Mouse (Mus musculus): ENCODE data around the gene Tmem30b.

DNA sequence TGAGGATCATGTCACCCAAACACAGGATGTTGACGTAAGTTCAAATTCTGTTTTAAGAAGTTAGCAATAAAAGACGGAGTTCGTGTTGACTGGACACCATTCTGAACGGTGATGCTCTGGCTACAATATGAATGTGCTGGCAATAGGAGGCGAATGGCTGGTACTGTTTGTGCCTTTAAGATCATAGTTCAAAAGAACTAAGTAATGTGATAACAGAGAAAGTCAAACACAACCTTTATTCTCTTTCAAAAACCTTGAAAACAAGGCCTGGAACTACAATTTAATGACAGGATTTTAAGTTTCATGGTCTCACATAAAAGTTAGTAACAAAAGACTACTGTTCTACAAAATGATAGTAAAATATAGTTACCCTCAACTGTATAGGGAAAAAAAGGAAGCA lies 3.0 kb downstream of the Tmem30b start:
- TF ChIP-seq CTCF (IDR thresholded peaks at IDR 0.05; ENCODE audit: control insufficient read depth, insufficient read depth, low read length) (no peak), POLR2A (IDR thresholded peaks at IDR 0.05; ENCODE audit: borderline replicate concordance, control insufficient read depth, low read depth, low read length) (no peak)

All from bone marrow, adult 2 months (tissue).